Mouse (Mus musculus) heart, adult 2 months (tissue): ENCODE results near the gene Mrps24.

Source experiments
- CTCF ChIP-seq: fragments of 200-600 bp; IDR thresholded peaks from 2 replicates; pipeline ENCODE4 v1.8.1; 2022; ENCODE audit warnings: antibody characterized with exemption, mild to moderate bottlenecking, moderate library complexity
- EP300 ChIP-seq: fragments of 200-500 bp; IDR thresholded peaks from 2 replicates; pipeline ENCODE4 v1.6.1; 2011; ENCODE audit warnings: low read depth, low read length, control low read depth; ENCODE audit not compliant: insufficient read depth
- POLR2A ChIP-seq: fragments of 200-500 bp; IDR thresholded peaks from 2 replicates; pipeline ENCODE4 v1.6.1; 2011; ENCODE audit warnings: mild to moderate bottlenecking, low read depth, low read length, control low read depth; ENCODE audit not compliant: insufficient read depth

- TF ChIP-seq CTCF (no peak), POLR2A (no peak), EP300 (no peak)
Observed at GRCm38 (mm10) chr11:5684283-5684682, 31.2 kb downstream of the Mrps24 start.
